Mouse (Mus musculus) midbrain, embryonic 11.5 days (tissue): Measurements from ENCODE around the gene Cdt1. TPM values are rescaled to one million over a fixed set of nuclear protein-coding genes. Genes with fewer than 3 reads are reported as not detected.
A peak's percentile ranks its signal among the peaks of the same experiment; 100 is the strongest.

Source experiments
- ATAC-seq: fragments of 200-750 bp; cut with Nextera tagmentation; 2 replicates; pipeline ENCODE4 v1.8.0; 2017; ENCODE audit warnings: moderate TSS enrichment, moderate library complexity; ENCODE audit not compliant: low FRiP score
- DNase-seq: peaks from one replicate; pipeline ENCODE4 v3.0.0; 2015; ENCODE audit warnings: low spot score; ENCODE audit errors: missing footprints
- H3K27ac ChIP-seq: fragments of 300-500 bp; sonication (generic); 2 replicates; pipeline ENCODE4 v1.5.1; 2014; ENCODE audit warnings: low read depth, low read length
- H3K27me3 ChIP-seq: fragments of 300-500 bp; sonication (generic); 2 replicates; pipeline ENCODE4 v1.6.1; 2014; ENCODE audit warnings: mild to moderate bottlenecking, low read length, moderate library complexity, mixed read lengths; ENCODE audit not compliant: control insufficient read depth, insufficient read depth
- H3K36me3 ChIP-seq: fragments of 300-500 bp; sonication (generic); 2 replicates; pipeline ENCODE4 v1.6.1; 2014; ENCODE audit warnings: mild to moderate bottlenecking, low read length, moderate library complexity, mixed read lengths; ENCODE audit not compliant: control insufficient read depth, insufficient read depth
- H3K4me1 ChIP-seq: fragments of 300-500 bp; sonication (generic); 2 replicates; pipeline ENCODE4 v1.6.1; 2014; ENCODE audit warnings: low read length; ENCODE audit not compliant: control insufficient read depth, insufficient read depth
- H3K4me2 ChIP-seq: fragments of 300-500 bp; sonication (generic); 2 replicates; pipeline ENCODE4 v1.6.1; 2014; ENCODE audit warnings: mild to moderate bottlenecking, moderate library complexity
- H3K4me3 ChIP-seq: fragments of 300-500 bp; sonication (generic); 2 replicates; pipeline ENCODE4 v1.5.1; 2014; ENCODE audit warnings: low read depth, low read length
- H3K9ac ChIP-seq: fragments of 300-500 bp; sonication (generic); 2 replicates; pipeline ENCODE4 v1.6.1; 2014; ENCODE audit warnings: low read length
- H3K9me3 ChIP-seq: fragments of 300-500 bp; sonication (generic); 2 replicates; pipeline ENCODE4 v1.6.1; 2016; ENCODE audit warnings: low read length; ENCODE audit not compliant: control insufficient read depth
- whole genome bisulfite sequencing: fragments of 180-500 bp; shearing (Covaris S2); extraction: QIAGEN DNeasy Blood & Tissue Kit; methylation state at CpG from one replicate; pipeline ENCODE4 v1.1.7; 2014; 5-methylcytosine and 5-hydroxymethylcytosine counted together
- polyA plus RNA-seq: library from polyadenylated mRNA; unstranded; fragments of >200 nt; fragmentation: Nextera tagmentation; extraction: Ambion mirVana; gene quantifications from 2 replicates; pipeline ENCODE4 v1.2.1, GENCODE M21; 2014

The Cdt1 gene
- polyA plus RNA-seq = 25.7 and 35.8 TPM in 2 replicates

GRCm38 (mm10) chr8:122567361-122568108 lies at the start of gene Cdt1:
Gene Cdt1 (plus strand): TSS chr8:122568015.
- H3K4me2 ChIP-seq = peak within 1 kb of the TSS; percentile 82
- DNase-seq (peak; percentile 99), ATAC-seq (peak; percentile 94)
- peak within 1 kb of the TSS; percentile 83 for H3K4me3 ChIP-seq
- H3K9ac ChIP-seq = peak within 1 kb of the TSS; percentile 91
- H3K27ac ChIP-seq = peak within 1 kb of the TSS; percentile 85
- peaks cover 23% of the 10 kb centered on the region for H3K4me1 ChIP-seq
- WGBS = 1% methylated on average over 62 of the region's 62 CpGs
- no peaks in the 10 kb centered on the region for H3K27me3 ChIP-seq
- H3K36me3 ChIP-seq = peaks cover 23% of the 10 kb centered on the region
- H3K9me3 ChIP-seq = no peaks in the 10 kb centered on the region

GRCm38 (mm10) chr8:122520611-122521010 lies 47.2 kb upstream of the Cdt1 start:
- no peak for ATAC-seq
- WGBS = 81% methylated on average over 11 of the region's 11 CpGs
- Histone ChIP-seq H3K4me3 (no peak overlapping the region), H3K4me2 (no peak overlapping the region), H3K4me1 (peaks cover 17% of the 10 kb centered on the region), H3K27ac (no peak overlapping the region), H3K27me3 (no peaks in the 10 kb centered on the region), H3K36me3 (no peaks in the 10 kb centered on the region), H3K9ac (no peak overlapping the region), H3K9me3 (no peaks in the 10 kb centered on the region)
- DNase-seq = no peak

DNA sequence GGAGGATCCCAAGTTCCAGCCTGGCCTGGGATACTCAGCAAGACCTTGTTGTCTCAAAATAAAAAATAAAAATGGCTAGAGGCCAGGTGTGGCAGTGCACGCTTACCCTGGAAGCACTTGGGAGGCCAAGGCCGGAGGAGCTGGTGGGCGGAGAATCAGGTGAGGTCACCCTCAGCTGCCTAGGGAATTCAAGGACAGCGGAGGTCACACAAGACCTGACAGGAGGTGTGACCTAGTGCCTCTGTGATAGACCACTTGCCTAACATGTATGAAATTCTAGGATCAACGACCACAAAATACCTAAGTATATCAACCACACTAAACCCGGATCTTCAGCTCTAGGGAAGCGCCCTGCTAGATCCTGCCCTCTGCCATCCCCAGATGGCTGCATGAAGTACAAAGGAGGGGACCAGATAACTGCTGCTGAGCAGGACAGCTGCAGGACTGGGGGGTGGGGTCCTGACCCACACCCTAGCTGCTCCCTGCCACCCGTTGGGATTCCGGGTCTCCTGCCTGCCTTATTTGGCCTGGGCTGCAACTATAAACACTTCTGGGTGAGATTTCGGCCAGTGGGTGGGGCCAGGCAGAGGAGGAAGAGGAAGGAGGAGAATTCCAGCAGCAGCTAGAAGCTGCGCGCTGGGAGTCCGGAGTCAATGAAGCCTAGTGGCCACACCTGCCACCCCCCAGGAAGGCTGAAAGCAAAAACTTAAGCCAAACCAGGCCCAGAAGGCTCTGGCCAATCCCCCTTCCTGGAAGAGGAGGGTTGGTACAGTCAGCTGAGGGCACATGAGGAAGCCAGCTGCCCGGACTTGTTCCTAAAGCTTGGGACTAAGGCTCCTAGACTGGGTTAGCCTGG lies 44.8 kb upstream of the Cdt1 start:
- Histone ChIP-seq H3K4me3 (no peak overlapping the region), H3K9me3 (no peaks in the 10 kb centered on the region), H3K27me3 (no peaks in the 10 kb centered on the region), H3K4me1 (peaks cover 10% of the 10 kb centered on the region), H3K36me3 (no peaks in the 10 kb centered on the region), H3K9ac (no peak overlapping the region), H3K4me2 (no peak overlapping the region; the same call in 1 of the 2 replicates), H3K27ac (peak overlapping the region; percentile 30; the same call in 1 of the 2 replicates)
- 55% methylated on average over 14 of the region's 14 CpGs for WGBS
- DNase-seq (no peak), ATAC-seq (no peak)

DNA sequence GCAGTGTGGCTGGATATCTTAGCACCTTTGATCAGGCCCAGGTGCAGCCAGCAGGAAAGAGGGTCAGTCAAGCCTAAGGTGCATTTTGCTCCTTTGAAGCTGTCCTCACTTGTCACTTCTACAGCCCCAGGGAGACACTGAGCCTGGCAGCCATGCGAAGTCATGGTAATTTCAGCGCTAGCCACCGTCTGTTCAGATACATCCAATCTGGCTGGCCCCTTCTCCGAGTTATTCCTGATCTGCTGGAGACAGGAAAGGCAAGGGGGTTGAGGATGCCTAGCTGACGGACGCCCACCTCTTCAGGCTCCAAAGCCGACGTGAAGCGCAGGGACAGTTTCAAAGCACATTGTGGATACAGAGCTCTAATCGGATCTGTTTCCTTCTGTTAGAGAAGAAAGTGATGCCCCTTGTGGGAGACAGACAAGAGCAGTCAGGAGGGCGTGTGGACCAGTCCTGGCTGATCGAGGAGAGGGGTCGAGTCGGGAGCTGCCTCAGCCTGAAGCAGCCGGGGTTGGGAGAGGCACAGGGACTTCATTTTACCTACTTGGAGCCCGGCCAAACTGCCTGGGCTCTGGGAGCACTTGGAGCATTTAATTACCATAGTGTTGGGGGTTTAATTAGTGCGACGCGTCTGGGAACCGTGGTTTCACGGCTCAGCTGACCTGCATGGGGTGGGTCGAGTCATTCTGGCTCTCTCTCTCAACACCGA lies 44.0 kb upstream of the Cdt1 start:
- ATAC-seq = no peak
- Histone ChIP-seq H3K4me1 (peaks cover 9% of the 10 kb centered on the region), H3K36me3 (no peaks in the 10 kb centered on the region), H3K27me3 (no peaks in the 10 kb centered on the region), H3K4me2 (0 out of 2 replicates have a peak overlapping the region, but pooled peaks have one; percentile 7), H3K9ac (0 out of 2 replicates have a peak overlapping the region, but pooled peaks have one; percentile 25), H3K4me3 (no peak overlapping the region), H3K9me3 (no peaks in the 10 kb centered on the region), H3K27ac (peak overlapping the region; percentile 30; the same call in 1 of the 2 replicates)
- 27% methylated on average over 23 of the region's 23 CpGs for whole genome bisulfite sequencing
- no peak for DNase-seq

- Histone ChIP-seq H3K9ac (no peak overlapping the region), H3K9me3 (no peaks in the 10 kb centered on the region), H3K4me3 (no peak overlapping the region), H3K36me3 (no peaks in the 10 kb centered on the region), H3K27me3 (no peaks in the 10 kb centered on the region), H3K4me1 (peaks cover 9% of the 10 kb centered on the region), H3K4me2 (no peak overlapping the region), H3K27ac (no peak overlapping the region)
- WGBS = 91% methylated on average over 6 of the region's 6 CpGs
- ATAC-seq = no peak
- no peak for DNase-seq
These were observed 43.3 kb upstream of the Cdt1 start for GRCm38 (mm10) chr8:122524506-122524905.

- Histone ChIP-seq H3K27me3 (no peaks in the 10 kb centered on the region), H3K4me3 (no peak overlapping the region), H3K9ac (no peak overlapping the region), H3K4me1 (peaks cover 9% of the 10 kb centered on the region), H3K36me3 (no peaks in the 10 kb centered on the region), H3K4me2 (no peak overlapping the region), H3K27ac (no peak overlapping the region), H3K9me3 (no peaks in the 10 kb centered on the region)
- WGBS = 83% methylated on average over 6 of the region's 6 CpGs
- ATAC-seq = no peak
- DNase-seq = no peak
These were observed 42.8 kb upstream of the Cdt1 start for GRCm38 (mm10) chr8:122525004-122525403.

DNA sequence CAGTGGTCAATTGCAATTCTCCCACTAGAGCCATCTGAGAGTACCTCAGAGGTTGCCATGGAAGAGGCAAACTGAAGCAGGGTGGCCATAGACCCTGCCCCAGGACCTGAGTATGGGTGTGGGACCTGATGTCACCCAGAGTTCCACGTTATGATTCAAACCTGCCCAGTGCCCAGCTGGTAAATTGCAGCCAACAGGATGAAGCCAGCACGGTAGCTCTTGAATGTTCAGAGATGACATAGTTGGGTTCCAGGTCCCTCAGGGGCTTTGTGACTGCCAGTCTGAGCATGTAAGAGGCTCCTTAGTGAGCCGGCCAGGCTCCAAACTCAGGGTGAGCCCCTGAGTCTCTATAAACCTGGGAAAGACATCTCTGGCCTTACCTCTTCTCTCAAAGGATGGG lies 41.7 kb upstream of the Cdt1 start:
- H3K4me2 ChIP-seq = no peak overlapping the region
- ATAC-seq = no peak
- WGBS = 80% methylated on average over 3 of the region's 3 CpGs
- peaks cover 9% of the 10 kb centered on the region for H3K4me1 ChIP-seq
- no peaks in the 10 kb centered on the region for H3K9me3 ChIP-seq
- no peaks in the 10 kb centered on the region for H3K36me3 ChIP-seq
- H3K4me3 ChIP-seq = no peak overlapping the region
- no peak for DNase-seq
- H3K27me3 ChIP-seq = no peaks in the 10 kb centered on the region
- no peak overlapping the region for H3K9ac ChIP-seq
- H3K27ac ChIP-seq = no peak overlapping the region

- no peaks in the 10 kb centered on the region for H3K27me3 ChIP-seq
- 73% methylated on average over 7 of the region's 7 CpGs for WGBS
- H3K4me1 ChIP-seq = peaks cover 9% of the 10 kb centered on the region
- no peak for ATAC-seq
- no peaks in the 10 kb centered on the region for H3K36me3 ChIP-seq
- H3K9me3 ChIP-seq = no peaks in the 10 kb centered on the region
- H3K9ac ChIP-seq = no peak overlapping the region
- no peak overlapping the region for H3K27ac ChIP-seq
- DNase-seq = no peak
- no peak overlapping the region for H3K4me2 ChIP-seq
- no peak overlapping the region for H3K4me3 ChIP-seq
These were observed 41.2 kb upstream of the Cdt1 start for GRCm38 (mm10) chr8:122526526-122527170.
